Mouse (Mus musculus) embryonic fibroblast, embryonic 13.5 days (primary cell): ENCODE results near the gene Eml6.

Experiments used
- CTCF ChIP-seq: IDR thresholded peaks from 2 replicates; pipeline ENCODE4 v1.5.1; 2011; ENCODE audit warnings: mild to moderate bottlenecking, control low read depth, low read length, moderate library complexity, borderline replicate concordance; ENCODE audit not compliant: insufficient read depth
- POLR2A ChIP-seq: IDR thresholded peaks from 2 replicates; pipeline ENCODE4 v1.6.1; 2011; ENCODE audit warnings: low read depth, mild to moderate bottlenecking, control low read depth, low read length, moderate library complexity

GRCm38 (mm10) chr11:30025835-30026472 lies at the start of gene Eml6:
- no peak for TF ChIP-seq CTCF
- peak; percentile 89 for TF ChIP-seq POLR2A
